Mouse (Mus musculus) thymus, adult 2 months (tissue): ENCODE results near the gene Mcu. TPM values are rescaled to one million over a fixed set of nuclear protein-coding genes. Genes with fewer than 3 reads are reported as not detected.

Source experiments
- DNase-seq: peaks from one replicate; pipeline ENCODE4 v3.0.0; 2021
- H3K27ac ChIP-seq: fragments of 200-500 bp; 2 replicates; pipeline ENCODE4 v1.5.1; 2012; ENCODE audit warnings: low read length, control low read depth; ENCODE audit not compliant: control insufficient read depth, insufficient read depth
- H3K27me3 ChIP-seq: fragments of 200-500 bp; 2 replicates; pipeline ENCODE4 v1.6.1; 2012; ENCODE audit warnings: mild to moderate bottlenecking, low read length, moderate library complexity, mixed read lengths; ENCODE audit not compliant: control insufficient read depth, insufficient read depth
- H3K36me3 ChIP-seq: fragments of 200-500 bp; 2 replicates; pipeline ENCODE4 v1.6.1; 2012; ENCODE audit warnings: mild to moderate bottlenecking, low read length, moderate library complexity; ENCODE audit not compliant: control insufficient read depth, insufficient read depth
- H3K4me1 ChIP-seq: fragments of 200-500 bp; replicated peaks from 2 replicates; pipeline ENCODE4 v1.6.1; 2012; ENCODE audit warnings: low read length; ENCODE audit not compliant: control insufficient read depth, insufficient read depth
- H3K4me3 ChIP-seq: fragments of 200-500 bp; 2 replicates; pipeline ENCODE4 v1.5.1; 2012; ENCODE audit warnings: mild to moderate bottlenecking, low read length, control low read depth, moderate library complexity; ENCODE audit not compliant: control insufficient read depth, insufficient read depth
- CTCF ChIP-seq: fragments of 200-500 bp; IDR thresholded peaks from 2 replicates; pipeline ENCODE4 v1.5.1; 2012; ENCODE audit warnings: mild to moderate bottlenecking, control low read depth, low read length, moderate library complexity, borderline replicate concordance; ENCODE audit not compliant: control insufficient read depth, poor library complexity, insufficient read depth; ENCODE audit errors: extremely low read depth
- POLR2A ChIP-seq: fragments of 200-500 bp; IDR thresholded peaks from 2 replicates; pipeline ENCODE4 v1.6.1; 2012; ENCODE audit warnings: mild to moderate bottlenecking, low read length, control low read depth, moderate library complexity; ENCODE audit not compliant: control insufficient read depth, poor library complexity, insufficient read depth; ENCODE audit errors: extremely low read depth
- WGBS: fragments of 180-500 bp; shearing (Covaris S2); methylation state at CpG from one replicate; pipeline ENCODE4 v1.1.7; 2018; 5-methylcytosine and 5-hydroxymethylcytosine counted together
- polyA plus RNA-seq: library from polyadenylated mRNA; depleted of rRNA; stranded (reverse); fragments of >200 nt; gene quantifications from 2 replicates; pipeline ENCODE4 v1.2.3, GENCODE M21; 2012

Gene Mcu
- polyA plus RNA-seq, 1 experiment, result 18.2 TPM

GRCm38 (mm10) chr10:59532256-59532655 is 84.2 kb downstream of the Mcu start:
- 98% methylated on average over 6 of the region's 6 CpGs for WGBS
- H3K4me1 ChIP-seq, result no peaks in the 10 kb centered on the region
- TF ChIP-seq POLR2A (no peak), CTCF (no peak)
- DNase-seq, result no peak
- H3K27me3 ChIP-seq, result no peaks in the 10 kb centered on the region
- no peak overlapping the region for H3K27ac ChIP-seq
- no peaks in the 10 kb centered on the region for H3K36me3 ChIP-seq
- H3K4me3 ChIP-seq, result no peak overlapping the region

- 98% methylated on average over 5 of the region's 5 CpGs for WGBS
- Histone ChIP-seq H3K4me1 (no peaks in the 10 kb centered on the region), H3K4me3 (no peak overlapping the region), H3K27ac (no peak overlapping the region), H3K36me3 (no peaks in the 10 kb centered on the region), H3K27me3 (no peaks in the 10 kb centered on the region)
- DNase-seq, result no peak
- TF ChIP-seq CTCF (no peak), POLR2A (no peak)
Observed at GRCm38 (mm10) chr10:59527819-59528218, 88.7 kb downstream of the Mcu start.

GRCm38 (mm10) chr10:59527311-59527710 is 89.2 kb downstream of the Mcu start:
- 96% methylated on average over 11 of the region's 11 CpGs for WGBS
- TF ChIP-seq POLR2A (no peak), CTCF (no peak)
- Histone ChIP-seq H3K36me3 (no peaks in the 10 kb centered on the region), H3K4me1 (no peaks in the 10 kb centered on the region), H3K4me3 (no peak overlapping the region), H3K27me3 (no peaks in the 10 kb centered on the region), H3K27ac (no peak overlapping the region)
- DNase-seq, result no peak

GRCm38 (mm10) chr10:59524675-59525074 is 91.8 kb downstream of the Mcu start:
- no peak for DNase-seq
- Histone ChIP-seq H3K4me1 (no peaks in the 10 kb centered on the region), H3K4me3 (no peak overlapping the region), H3K36me3 (no peaks in the 10 kb centered on the region), H3K27ac (no peak overlapping the region), H3K27me3 (no peaks in the 10 kb centered on the region)
- TF ChIP-seq POLR2A, result no peak
- no peak for TF ChIP-seq CTCF
- 98% methylated on average over 5 of the region's 5 CpGs for WGBS

- 95% methylated on average over 8 of the region's 8 CpGs for WGBS
- no peaks in the 10 kb centered on the region for H3K36me3 ChIP-seq
- no peak overlapping the region for H3K27ac ChIP-seq
- no peaks in the 10 kb centered on the region for H3K4me1 ChIP-seq
- no peaks in the 10 kb centered on the region for H3K27me3 ChIP-seq
- no peak overlapping the region for H3K4me3 ChIP-seq
- no peak for DNase-seq
- TF ChIP-seq POLR2A (no peak), CTCF (no peak)
Observed at GRCm38 (mm10) chr10:59523826-59524331, 92.6 kb downstream of the Mcu start.

- Histone ChIP-seq H3K27ac (no peak overlapping the region), H3K27me3 (no peaks in the 10 kb centered on the region), H3K4me1 (no peaks in the 10 kb centered on the region), H3K4me3 (no peak overlapping the region), H3K36me3 (no peaks in the 10 kb centered on the region)
- no peak for DNase-seq
- WGBS, result 100% methylated on average over 2 of the region's 2 CpGs
- no peak for TF ChIP-seq POLR2A
- no peak for TF ChIP-seq CTCF
Observed at GRCm38 (mm10) chr10:59520701-59521100, 95.8 kb downstream of the Mcu start.

GRCm38 (mm10) chr10:59519411-59519810 is 97.1 kb downstream of the Mcu start:
- TF ChIP-seq CTCF (no peak), POLR2A (no peak)
- no peaks in the 10 kb centered on the region for H3K4me1 ChIP-seq
- H3K4me3 ChIP-seq, result no peak overlapping the region
- H3K27ac ChIP-seq, result no peak overlapping the region
- no peaks in the 10 kb centered on the region for H3K27me3 ChIP-seq
- no peak for DNase-seq
- 93% methylated on average over 3 of the region's 3 CpGs for WGBS
- no peaks in the 10 kb centered on the region for H3K36me3 ChIP-seq
